Mouse (Mus musculus) testis, adult 2 months (tissue): ENCODE measurements at regions not wholly inside any gene's neighbourhood (a gene's known extent, or its start where the extent isn't known, plus 50 kb on each side); places are given as distances from the start of the nearest gene placed in this dataset.

Experiments
- H3K27ac ChIP-seq: fragments of 200-500 bp; 2 replicates; pipeline ENCODE4 v1.5.1; 2012; ENCODE audit warnings: low read depth, low read length; ENCODE audit not compliant: control insufficient read depth, insufficient read depth
- H3K27me3 ChIP-seq: fragments of 200-500 bp; 2 replicates; pipeline ENCODE4 v1.6.1; 2012; ENCODE audit warnings: mild to moderate bottlenecking, low read length, moderate library complexity; ENCODE audit not compliant: control insufficient read depth, insufficient read depth
- H3K36me3 ChIP-seq: fragments of 200-500 bp; 2 replicates; pipeline ENCODE4 v1.6.1; 2012; ENCODE audit warnings: mild to moderate bottlenecking, low read length; ENCODE audit not compliant: control insufficient read depth, insufficient read depth
- H3K4me1 ChIP-seq: fragments of 200-500 bp; 2 replicates; pipeline ENCODE4 v1.6.1; 2012; ENCODE audit warnings: low read length; ENCODE audit not compliant: control insufficient read depth, insufficient read depth
- H3K4me3 ChIP-seq: fragments of 200-500 bp; 2 replicates; pipeline ENCODE4 v1.5.1; 2012; ENCODE audit warnings: low read depth, mild to moderate bottlenecking, low read length, moderate library complexity, mixed read lengths; ENCODE audit not compliant: control insufficient read depth
- CTCF ChIP-seq: fragments of 200-500 bp; IDR thresholded peaks from 2 replicates; pipeline ENCODE4 v1.5.1; 2012; ENCODE audit warnings: low read depth, mild to moderate bottlenecking, inconsistent platforms, low read length, moderate library complexity; ENCODE audit not compliant: control insufficient read depth, insufficient read depth, insufficient replicate concordance
- POLR2A ChIP-seq: fragments of 200-500 bp; IDR thresholded peaks from 2 replicates; pipeline ENCODE4 v1.6.1; 2012; ENCODE audit warnings: low read depth, mild to moderate bottlenecking, inconsistent platforms, low read length, moderate library complexity; ENCODE audit not compliant: control insufficient read depth

GRCm38 (mm10) chrX:12888708-12889481 lies 127.0 kb upstream of the Med14 start:
- H3K4me3 ChIP-seq: no peak overlapping the region
- no peaks in the 10 kb centered on the region for H3K27me3 ChIP-seq
- H3K27ac ChIP-seq: no peak overlapping the region
- no peaks in the 10 kb centered on the region for H3K36me3 ChIP-seq
- TF ChIP-seq CTCF (no peak), POLR2A (no peak)
- H3K4me1 ChIP-seq: 0 out of 2 replicates have a peak, but pooled peaks cover 2% of the 10 kb centered on the region

- Histone ChIP-seq H3K36me3 (no peaks in the 10 kb centered on the region), H3K4me1 (0 out of 2 replicates have a peak, but pooled peaks cover 2% of the 10 kb centered on the region), H3K4me3 (no peak overlapping the region), H3K27me3 (no peaks in the 10 kb centered on the region), H3K27ac (no peak overlapping the region)
- TF ChIP-seq POLR2A (no peak), CTCF (no peak)
Observed at GRCm38 (mm10) chrX:12888010-12888707, 126.3 kb upstream of the Med14 start.

- Histone ChIP-seq H3K27ac (no peak overlapping the region), H3K36me3 (no peaks in the 10 kb centered on the region), H3K4me3 (no peak overlapping the region), H3K27me3 (no peaks in the 10 kb centered on the region), H3K4me1 (0 out of 2 replicates have a peak, but pooled peaks cover 2% of the 10 kb centered on the region)
- TF ChIP-seq POLR2A (no peak), CTCF (no peak)
Observed at GRCm38 (mm10) chrX:12887516-12887915, 125.6 kb upstream of the Med14 start.

DNA sequence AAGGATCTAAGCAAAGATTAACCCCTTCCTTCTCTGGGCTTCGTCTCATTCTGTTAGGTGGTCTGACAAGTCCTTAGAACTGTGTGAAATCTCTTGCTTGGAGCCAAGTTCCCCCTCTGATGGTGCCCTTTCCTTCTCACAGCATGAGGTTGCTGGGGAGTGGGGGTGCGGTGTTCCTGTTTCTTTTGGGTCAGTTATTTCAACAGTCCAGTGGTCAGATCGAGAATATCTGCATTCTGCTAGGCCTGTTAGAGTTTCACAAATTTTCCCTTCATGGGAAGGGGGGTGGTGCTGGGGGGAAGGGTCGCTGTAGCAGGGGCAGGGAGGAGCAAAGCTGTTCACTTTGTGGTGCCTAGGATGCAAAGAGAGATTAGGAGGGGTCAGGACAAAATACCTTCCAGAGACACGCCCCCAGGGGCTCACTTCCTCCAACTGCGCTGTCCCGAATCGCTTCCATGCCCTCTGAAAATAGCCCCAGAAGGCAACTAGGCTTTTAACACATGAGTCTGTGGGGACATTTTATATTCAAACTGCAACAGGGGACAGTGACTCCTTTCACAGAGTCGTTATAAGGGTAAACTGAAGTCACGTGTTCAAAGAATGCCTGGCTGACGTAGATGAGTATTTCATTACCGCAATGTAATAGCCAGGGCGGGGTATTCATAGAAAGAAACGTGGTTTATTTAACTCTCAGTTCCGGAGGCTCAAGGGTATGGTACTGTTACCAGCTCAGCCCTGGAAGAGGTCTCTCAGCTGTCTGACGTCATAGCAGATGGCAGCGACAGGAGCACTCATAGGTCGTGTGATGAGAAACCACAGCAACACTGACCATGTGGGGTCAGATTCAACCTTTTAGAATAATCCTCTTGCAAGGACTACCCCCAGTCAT lies 124.5 kb upstream of the Med14 start:
- Histone ChIP-seq H3K27ac (no peak overlapping the region), H3K4me3 (peak overlapping the region; percentile 8), H3K27me3 (no peaks in the 10 kb centered on the region), H3K4me1 (0 out of 2 replicates have a peak, but pooled peaks cover 2% of the 10 kb centered on the region), H3K36me3 (no peaks in the 10 kb centered on the region)
- TF ChIP-seq POLR2A (no peak), CTCF (no peak)

- Histone ChIP-seq H3K4me1 (no peaks in the 10 kb centered on the region), H3K27me3 (no peaks in the 10 kb centered on the region), H3K36me3 (no peaks in the 10 kb centered on the region), H3K27ac (no peak overlapping the region), H3K4me3 (no peak overlapping the region)
- TF ChIP-seq POLR2A (no peak), CTCF (no peak)
Observed at GRCm38 (mm10) chrX:12879233-12879632, 117.4 kb upstream of the Med14 start.

DNA sequence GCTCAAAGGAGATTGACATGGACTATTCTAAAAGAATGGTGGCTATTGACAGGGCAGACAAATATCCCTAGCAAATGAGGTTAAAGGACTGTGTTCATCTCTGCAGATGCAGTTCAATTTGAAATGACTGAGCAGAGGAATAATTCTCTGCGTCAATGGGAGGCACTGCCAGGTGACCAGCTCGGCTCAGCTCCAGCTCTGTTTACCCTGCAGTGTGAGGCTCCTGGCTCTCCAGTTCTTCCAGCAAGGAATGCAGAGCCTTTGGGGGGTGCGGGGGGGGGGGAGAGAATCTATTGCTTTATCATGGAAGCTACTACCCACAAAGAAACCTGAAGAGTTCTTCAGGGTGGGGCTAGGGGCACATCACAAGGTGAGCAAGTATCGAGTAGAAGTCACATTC lies 115.6 kb upstream of the Med14 start:
- Histone ChIP-seq H3K27me3 (no peaks in the 10 kb centered on the region), H3K4me3 (no peak overlapping the region), H3K36me3 (no peaks in the 10 kb centered on the region), H3K4me1 (no peaks in the 10 kb centered on the region; the same call in 1 of the 2 replicates), H3K27ac (no peak overlapping the region)
- no peak for TF ChIP-seq POLR2A
- TF ChIP-seq CTCF: no peak
